Mouse (Mus musculus) neutrophil, adult 65 days (primary cell): Measurements from ENCODE around the gene Srsf5. TPM values are rescaled to one million over a fixed set of nuclear protein-coding genes. Genes with fewer than 3 reads are reported as not detected.

ENCODE experiments used
- total RNA-seq: library from RNA; stranded (reverse); gene quantifications from 2 replicates; pipeline ENCODE4 v1.2.4, GENCODE M21; 2023

Gene Srsf5
- 956 and 1,158 TPM in 2 replicates for total RNA-seq

DNA sequence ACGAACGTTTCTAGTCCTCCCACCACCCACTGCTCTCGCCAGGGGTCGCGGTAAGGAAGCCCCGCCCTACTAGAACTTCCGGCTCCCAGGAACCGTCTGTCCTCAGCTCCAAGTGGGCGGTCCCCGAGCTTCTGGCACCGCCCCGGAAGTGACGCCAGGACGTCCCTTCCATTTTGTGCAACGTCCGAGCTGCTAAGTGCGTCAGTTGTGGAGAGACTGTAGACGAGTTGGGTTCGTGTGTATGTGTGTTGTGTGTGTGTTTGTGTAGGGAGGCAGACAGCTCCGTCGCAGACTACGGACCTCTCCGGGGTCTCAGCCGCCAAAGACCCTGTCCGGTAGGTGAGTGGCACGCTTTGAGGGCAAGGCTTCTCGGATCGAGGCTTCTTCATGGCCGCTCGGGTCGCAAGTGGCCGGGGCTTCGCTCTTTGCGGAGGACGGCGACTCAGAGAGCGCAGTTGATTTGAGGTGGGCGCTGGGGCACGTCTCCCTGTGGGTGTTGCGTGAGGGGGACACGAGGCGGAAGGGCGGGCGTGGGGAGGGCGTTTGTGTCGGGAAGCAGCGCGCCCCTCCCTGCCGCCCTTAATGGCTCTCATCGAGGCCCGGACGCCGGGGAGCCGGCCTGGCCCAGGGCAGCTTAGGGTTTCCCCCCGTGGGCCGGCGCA, at the start of gene Srsf5:
Srsf5 (plus strand) TSS at position 171 of the 662 bp plus-strand sequence.

DNA sequence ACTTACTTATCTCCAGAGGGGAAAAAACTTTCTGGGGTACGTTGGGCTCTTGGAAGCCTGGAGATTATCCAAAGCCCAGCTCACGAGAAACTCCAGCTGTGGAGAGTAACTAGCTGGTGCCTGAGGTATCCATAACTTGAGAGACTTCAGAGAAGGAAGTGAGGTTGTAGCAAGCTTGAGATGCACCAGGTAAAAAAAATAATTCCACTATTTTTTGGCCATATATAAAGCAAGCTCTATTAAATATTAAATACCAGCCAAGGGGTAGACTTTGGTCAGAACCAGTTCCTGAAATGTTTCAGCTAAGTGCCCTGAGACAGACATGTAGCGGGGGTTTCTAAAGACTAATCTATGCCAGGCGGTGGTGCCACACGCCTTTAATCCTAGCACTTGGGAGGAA, 23.3 kb downstream of the Srsf5 start, which contains the start of gene Slc10a1:
Slc10a1 (minus strand) TSS at position 101 of the 400 bp plus-strand sequence.

Other genes starting within 250 kb of the Srsf5 start
- not detected in 2 replicates for gene Ccdc177, start 184.8 kb upstream of the Srsf5 start, total RNA-seq
- 104 and 127 TPM in 2 replicates for gene Susd6, start 155.0 kb upstream of the Srsf5 start, total RNA-seq
- gene Slc10a1, start 23.2 kb downstream of the Srsf5 start, total RNA-seq = not detected in 2 replicates
- gene Smoc1, start 81.3 kb downstream of the Srsf5 start, total RNA-seq = 0.16 TPM in 1 of 2 replicates, not detected in the other